Mouse (Mus musculus): ENCODE measurements at regions not wholly inside any gene's neighbourhood (a gene's known extent, or its start where the extent isn't known, plus 50 kb on each side); places are given as distances from the start of the nearest gene placed in this dataset.

GRCm38 (mm10) chr5:118380422-118381293, 135.6 kb downstream of the 2410131K14Rik start:
- peak; percentile 29 for ATAC-seq

DNA sequence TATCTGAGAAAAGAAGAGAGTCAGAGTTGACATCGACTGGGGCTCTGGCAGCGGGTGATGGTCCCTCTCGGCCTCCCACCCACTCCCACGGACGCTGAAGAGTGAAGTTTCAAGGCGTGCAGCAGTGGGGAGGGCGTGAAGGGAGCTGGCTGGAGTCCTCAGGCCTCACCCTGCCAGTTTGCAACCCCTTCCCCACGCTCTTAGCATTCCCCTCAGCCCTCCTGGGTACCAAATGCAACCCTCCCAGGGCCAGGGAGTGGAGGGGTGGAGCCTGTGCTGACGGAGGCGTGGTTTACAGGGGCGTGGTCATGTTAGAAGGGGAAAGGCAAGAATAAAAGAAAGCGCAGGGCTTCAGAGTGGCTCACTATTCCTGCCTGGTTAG, 136.3 kb downstream of the 2410131K14Rik start:
- peak; percentile 71 for ATAC-seq

GRCm38 (mm10) chr5:118386126-118386525, 141.1 kb downstream of the 2410131K14Rik start:
- no peak for ATAC-seq

DNA sequence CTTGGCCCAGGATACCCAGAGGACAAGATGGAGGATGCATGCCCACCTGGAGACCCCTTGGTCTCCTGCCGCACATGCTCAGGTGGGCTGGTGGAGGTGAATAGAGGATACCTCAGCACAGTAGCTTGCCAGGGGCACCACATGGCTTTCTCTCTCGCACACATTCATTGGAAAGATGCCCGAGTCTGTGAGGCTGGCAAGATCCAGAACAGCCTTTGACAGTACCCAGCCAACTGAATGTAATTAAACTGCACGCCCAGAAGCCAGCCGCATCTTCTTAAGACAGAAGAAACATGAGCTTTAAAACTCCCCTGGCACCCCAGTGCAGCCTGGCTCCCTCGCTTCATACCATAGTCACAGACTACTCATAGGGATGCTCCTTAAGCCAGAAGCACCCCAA, 143.4 kb downstream of the 2410131K14Rik start:
- ATAC-seq, result no peak

DNA sequence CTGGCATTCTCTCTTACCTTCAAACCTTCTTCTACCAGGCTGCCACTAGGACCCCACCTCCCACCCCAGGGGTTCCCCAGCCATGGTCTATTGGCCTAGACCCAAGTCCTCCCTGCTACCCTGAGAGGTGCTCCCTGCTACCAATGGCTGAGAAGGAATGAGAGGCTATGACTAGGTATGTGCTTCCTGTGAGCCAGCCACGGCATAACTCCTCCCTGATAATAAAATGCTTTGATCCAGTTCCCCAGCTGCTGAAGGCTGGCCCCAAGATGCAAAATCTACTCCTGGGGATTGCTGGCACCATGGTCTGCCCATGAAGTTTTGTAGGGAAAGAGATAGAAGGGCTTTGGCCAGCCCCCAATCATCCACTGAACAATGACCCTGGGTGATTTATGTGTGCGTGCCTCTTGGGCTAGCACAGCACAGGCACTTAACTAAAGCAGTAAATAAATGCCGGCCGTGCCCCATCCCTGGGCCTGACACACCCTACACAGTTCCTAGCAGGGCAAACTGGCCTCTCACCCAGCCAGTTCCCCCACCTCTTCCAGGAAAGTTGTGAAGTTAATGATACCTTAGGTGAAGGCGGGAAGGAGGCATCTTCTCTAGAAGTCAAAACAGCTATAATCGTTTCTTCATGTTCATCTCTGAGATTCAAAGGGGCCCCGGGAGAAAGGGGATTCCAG, 145.8 kb downstream of the 2410131K14Rik start:
- no peak for ATAC-seq

DNA sequence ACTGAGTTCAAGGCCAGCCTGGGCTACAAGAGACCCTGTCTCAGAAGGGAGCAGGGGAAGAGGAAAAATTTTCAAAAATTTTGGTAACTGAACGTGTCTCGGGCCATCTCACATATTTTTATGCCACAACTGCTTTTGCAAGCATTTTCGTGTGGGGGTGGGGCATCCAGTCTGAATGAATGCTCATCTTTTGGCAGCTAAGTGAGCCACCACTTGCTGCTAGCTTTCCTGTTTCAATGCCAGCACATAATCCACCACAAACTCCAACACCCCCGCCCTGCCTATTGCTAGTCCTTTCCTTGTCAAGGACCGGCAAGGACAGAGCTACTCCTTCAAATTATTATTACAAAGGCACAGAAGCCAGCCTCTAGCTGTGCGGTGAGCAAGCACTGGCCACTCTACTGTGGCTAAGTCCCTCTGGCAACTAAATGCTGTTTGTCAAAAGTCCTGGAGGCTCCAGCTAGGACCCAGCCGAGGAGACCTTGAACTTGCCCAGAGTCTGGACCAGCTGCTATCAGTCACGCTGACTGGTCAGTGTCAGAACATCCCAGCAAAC, 148.0 kb downstream of the 2410131K14Rik start:
- ATAC-seq, result no peak

- ATAC-seq, result no peak
Observed at GRCm38 (mm10) chr5:118394051-118394450, 149.0 kb downstream of the 2410131K14Rik start.

- ATAC-seq, result no peak
Observed at GRCm38 (mm10) chr5:118396004-118396725, 151.1 kb downstream of the 2410131K14Rik start.

DNA sequence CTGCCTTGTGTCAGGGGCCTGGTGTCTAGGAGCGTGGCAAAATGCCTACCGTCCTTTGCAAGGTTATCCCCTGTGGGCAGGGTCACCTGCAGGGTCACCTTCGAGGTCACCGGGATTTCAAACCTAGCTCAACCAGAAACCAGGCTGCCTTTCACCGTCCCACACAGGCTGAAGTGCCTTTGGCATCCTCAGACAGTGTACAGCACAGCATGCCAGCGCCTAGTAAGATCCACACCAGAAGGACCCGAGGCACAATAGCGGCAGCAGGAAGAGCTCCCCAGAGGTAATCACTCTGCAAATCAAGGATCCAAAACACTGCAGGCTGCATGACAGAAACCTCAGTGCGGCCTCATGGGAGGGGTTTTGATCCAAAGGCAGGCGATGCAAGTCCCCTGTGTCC, 155.9 kb downstream of the 2410131K14Rik start:
- no peak for ATAC-seq

DNA sequence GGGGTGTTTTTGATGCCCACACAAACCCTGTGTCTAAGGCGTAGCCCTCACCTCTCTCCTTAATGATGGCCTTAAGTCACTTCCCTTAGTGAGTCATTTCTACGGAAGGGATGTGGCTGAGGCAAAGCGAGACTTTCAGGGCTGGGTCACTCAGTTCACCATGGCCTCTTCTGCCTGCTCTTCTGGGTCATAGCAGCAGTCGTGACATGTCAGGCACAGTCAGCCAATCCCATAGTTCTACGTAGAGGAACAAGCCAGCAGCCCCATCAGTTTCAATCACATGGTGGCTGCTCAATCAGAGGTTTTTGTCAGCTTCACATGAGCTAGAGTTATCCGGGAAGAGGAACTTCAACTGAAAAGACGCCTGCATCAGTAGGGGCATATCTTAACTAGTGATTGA, 156.1 kb upstream of the Med13l start:
- no peak for ATAC-seq

- ATAC-seq, result no peak
Observed at GRCm38 (mm10) chr5:118405421-118405820, 155.1 kb upstream of the Med13l start.

DNA sequence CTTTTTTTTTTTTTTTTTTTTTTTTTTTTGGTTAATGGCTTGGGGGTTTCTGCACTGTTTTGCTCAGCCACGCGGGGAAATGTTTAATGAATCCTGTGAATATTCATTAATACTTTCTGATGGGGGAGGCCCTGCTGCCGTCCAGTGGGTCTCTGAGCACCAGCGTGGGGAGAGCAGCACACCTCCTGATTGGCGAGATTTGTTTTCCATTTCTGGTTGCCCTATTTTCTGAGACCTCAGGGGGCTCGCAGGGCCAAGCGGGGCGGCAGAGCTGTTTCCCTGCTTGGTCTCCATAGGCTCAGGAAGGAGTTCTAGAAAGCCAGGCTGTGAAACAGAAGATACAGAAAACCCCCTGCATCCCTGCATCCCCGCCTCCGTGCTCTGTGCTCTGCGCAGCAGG, 153.0 kb upstream of the Med13l start:
- no peak for ATAC-seq

DNA sequence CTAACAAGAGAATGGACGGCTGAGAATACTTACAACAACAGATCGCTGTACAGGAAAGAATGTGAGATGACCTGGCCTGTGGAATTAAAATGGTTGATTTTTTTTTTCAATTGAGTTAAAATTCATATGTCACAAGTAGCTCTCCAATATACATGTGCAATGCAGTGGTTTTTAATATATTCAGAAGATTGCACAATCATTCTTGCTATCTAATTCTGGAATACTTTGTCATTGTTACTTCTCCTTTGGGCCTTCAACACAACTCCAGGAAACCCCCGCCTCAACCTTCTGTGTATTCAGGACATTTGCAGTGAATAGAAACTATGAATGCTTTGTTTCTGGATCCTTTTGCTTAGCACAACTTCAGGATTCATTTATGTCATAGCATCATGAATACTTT, 152.5 kb upstream of the Med13l start:
- ATAC-seq, result no peak

- ATAC-seq, result no peak
Observed at GRCm38 (mm10) chr5:118408826-118409225, 151.7 kb upstream of the Med13l start.

DNA sequence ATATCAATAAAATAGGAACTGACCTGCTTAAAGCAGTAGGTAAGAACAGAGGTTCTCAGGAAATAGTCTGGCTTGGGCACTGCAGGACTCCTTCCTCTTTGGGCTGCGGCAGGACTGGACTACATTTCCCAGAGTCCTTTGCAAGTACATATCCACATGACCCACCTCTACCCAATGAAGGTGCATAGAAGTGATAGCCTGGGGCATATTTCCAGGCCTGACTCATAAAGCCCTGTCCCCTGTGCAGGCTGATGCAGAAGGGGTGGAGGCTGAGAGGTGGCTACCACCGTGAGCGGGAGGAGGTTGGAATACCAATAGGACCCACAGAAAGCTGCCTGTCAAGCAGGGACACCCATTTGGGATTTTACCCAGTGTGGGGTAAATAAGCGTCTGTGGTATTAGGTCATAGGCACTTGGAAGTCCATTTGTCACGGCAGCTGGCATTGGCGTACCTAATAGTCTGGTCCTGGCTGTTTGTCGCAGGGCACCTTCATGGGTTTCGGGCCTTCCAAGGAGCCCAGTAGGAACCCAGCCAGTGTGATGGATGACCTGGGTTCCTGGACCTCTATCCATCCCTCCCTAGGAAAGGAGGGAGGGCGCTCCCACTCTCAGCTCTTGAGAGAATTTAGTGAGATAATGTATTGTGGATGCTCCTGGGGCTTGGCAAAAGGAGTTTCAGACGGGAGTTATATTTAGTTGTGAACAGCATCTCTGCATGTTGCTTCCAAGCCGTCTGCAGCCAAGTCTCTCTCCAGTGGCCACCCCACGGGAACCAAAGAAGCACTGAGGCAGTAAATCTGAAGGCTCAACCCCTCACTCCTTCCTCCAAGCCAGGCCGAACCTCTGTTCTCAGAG, 146.8 kb upstream of the Med13l start:
- ATAC-seq, result peak; percentile 99

DNA sequence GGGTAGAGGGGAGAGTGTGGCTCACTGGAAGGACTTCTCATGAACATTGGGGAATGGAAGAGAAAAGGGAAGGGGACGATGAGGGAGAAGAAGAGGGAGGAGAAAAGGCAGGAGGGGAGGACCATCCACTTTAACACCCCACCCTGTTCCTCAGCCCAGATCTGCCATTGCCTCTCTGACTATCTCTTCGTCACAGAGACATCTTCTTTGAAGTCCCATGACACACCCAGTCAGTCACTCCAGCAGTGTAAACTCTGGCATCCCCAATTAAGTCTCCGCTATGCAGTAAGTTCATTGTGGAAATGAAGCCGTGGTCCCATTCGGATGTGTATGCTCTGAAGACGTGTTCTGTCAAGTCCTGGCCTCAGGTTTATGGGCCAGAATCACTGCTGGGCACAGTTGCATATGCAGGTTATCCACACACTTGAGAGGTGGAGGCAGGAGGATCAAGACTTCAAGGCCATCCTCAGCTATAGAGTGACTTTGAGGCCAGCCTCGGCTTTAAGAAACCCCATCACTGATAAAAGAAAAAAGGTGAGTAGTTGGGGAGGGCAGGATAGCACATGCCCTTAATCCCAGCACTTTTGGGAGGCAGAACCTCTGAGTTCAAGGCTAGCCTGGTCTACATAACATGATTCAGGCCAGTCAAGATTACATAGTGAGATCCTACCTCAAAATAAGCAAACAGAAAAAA, 141.0 kb upstream of the Med13l start:
- no peak for ATAC-seq

DNA sequence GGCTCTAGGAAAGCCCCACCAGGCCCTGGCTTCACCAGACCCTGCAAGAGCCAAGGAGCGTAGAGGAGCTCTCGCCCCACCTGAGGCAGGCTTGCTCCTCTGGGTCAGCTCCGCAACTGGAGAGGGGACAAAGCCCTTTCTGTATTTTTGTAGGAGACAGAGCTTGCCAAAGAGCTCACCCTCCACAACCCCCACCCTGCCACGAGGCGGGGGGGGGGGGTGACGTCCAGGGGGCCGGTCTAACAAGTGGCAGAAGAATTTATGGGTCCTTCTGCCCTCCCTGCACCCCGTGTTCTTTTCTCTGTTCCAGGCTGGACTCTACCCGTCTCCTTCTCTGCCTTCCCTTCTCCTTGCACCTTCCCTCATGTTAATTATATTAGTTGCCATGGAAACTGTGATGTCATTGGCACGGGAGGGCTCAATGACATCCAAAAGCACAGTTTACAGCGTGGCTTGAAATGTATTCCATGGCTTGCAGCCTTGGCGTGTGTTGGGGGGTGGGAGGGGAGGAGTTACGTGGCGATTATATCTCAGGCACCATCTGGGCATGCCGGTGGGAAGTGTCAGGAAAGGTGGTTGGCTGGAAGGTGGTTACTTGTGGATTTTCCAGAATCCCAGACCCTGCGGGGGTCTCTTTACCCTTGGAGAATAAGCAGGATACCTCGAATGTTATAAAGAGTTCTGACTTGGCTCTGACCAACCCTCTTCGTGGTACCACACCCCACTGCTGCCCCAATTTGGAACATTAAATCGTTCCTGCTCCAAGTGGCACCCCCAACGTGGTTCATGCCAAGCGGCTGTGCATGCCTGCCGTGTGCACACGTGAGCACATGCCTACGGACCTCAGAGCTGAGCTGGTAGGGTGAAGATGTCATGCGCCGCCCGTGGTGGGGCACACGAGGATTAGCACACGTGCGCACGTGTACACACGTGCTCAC, 138.3 kb upstream of the Med13l start:
- no peak for ATAC-seq

DNA sequence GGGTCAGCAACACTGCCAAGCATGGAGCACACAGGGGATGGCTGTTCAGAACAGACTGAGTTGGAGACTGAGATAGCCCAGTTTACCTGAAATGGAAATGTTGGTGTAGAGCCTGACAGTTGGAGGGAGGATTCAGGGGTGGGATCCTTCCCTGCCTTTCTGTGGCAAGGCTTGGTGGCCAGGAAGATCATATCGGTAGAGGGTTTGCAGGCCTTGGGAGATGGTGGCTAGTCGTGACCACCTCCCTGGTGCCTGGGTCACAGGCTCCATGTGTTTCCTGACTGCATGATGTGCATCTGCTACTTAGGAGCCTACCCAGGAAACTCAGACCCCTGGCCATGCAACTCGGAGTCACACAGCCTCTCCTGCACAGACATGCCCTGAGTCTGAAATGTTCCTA, 136.3 kb upstream of the Med13l start:
- ATAC-seq, result no peak

DNA sequence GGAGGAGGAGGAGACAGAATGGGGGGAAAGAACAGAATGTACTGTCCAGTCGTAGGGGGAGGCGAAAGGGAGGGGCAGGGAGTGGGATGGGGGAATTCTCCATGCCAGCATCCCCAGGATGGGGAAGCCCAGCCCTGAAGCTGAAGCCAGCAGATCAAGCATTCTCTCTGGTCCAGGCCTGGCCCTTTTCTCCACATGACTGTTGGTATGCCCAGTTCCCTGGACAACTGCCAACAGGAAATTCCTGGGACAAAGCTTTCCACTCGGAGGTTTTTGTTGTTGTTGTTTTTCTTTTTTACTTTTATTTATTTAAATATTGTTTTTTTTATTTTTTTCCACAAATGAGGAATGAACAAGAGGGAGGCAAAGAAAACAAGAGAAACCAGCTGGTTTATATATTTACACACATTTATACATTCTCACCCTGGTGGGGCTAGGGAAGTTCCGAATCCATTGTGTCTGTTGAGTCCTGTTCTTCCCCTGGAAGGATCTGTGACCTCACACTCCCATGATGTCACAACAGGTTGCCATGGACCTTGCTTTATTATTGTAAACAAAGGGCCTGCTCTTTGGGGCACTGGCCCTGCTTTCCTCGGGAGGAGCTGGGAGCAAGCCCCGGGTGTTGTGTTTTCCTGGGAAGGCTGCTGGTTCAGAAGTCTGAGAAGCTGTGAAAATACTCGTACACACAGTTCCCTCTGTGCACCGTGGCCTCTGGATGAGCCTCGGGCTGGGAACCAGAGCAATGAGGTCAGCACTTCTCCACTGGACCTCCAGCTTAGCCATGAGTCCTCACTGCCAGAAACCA, 135.5 kb upstream of the Med13l start:
- ATAC-seq, result no peak

GRCm38 (mm10) chr5:118426673-118427072, 133.8 kb upstream of the Med13l start:
- ATAC-seq, result no peak

All from inflammation-experienced regulatory T-cells, adult 6 months (primary cell).